Comparison of ENCODE assay signal across 8 mouse cellular contexts in the genomic region with DNA sequence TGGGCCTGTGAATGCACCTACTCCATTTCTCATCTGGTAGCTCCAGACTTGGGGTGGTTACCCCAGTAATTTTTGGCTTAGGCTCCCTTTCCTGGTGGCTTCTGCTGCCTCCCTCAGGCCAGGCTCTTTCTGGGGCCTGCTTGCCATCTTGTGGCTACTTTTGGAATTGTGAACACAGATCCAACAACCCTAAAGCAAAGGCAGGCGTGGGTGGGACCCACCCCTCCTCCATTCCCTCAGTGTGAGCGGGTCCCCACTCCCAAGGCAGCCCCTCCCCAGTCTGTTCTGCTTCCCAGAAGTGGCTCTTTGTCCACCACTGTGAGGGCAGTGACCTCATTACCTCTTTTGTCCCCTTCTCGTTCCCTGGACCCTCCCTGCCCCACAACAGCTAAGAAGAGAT. TPM values are rescaled to one million over a fixed set of nuclear protein-coding genes. Genes with fewer than 3 reads are reported as not detected.
A peak's percentile ranks its signal among the peaks of the same experiment; 100 is the strongest.
DNase-seq lines count a peak whose midpoint lies in the region; ATAC-seq and TF ChIP-seq lines count a peak whose summit lies in the region.

No protein-coding gene starts in this region.

- no peaks in the 10 kb centered on the region for H3K4me1 ChIP-seq in ES-Bruce4 (ENCODE audit: control insufficient read depth, insufficient read depth, low read length)
- H3K4me1 ChIP-seq in embryonic fibroblast, embryonic 13.5 days (ENCODE audit: control insufficient read depth, insufficient read depth, low read length), result peaks cover 10% of the 10 kb centered on the region; the same call in 1 of the 2 replicates

- no peaks in the 10 kb centered on the region for H3K36me3 ChIP-seq in ES-Bruce4 (ENCODE audit: control insufficient read depth, insufficient read depth, low read length, poor library complexity, severe bottlenecking)

- H3K9ac ChIP-seq in ES-Bruce4 (ENCODE audit: low read depth, poor library complexity, severe bottlenecking), result no peak overlapping the region

- no peaks in the 10 kb centered on the region for H3K9me3 ChIP-seq in ES-Bruce4 (replicated peaks; ENCODE audit: control insufficient read depth, insufficient read depth, low read length, poor library complexity, severe bottlenecking)

- intact Hi-C loops in left cerebral cortex, postnatal 14 days (cut with DNase I), result loop anchor here (10.0 kb wide), 2 partner anchors 142 to 592 kb away; no protein-coding TSS in a partner anchor

- no peak for TF ChIP-seq EP300 in ES-Bruce4 (IDR thresholded peaks at IDR 0.05; ENCODE audit: insufficient read depth, low read depth, low read length)

- no peak for ATAC-seq in cerebellum, adult (ENCODE audit: insufficient number of reproducible peaks, low FRiP score, low TSS enrichment)
- ATAC-seq in megakaryocyte, adult 5-6 weeks (ENCODE audit: poor library complexity, severe bottlenecking), result no peak
- ATAC-seq in monocyte, adult 5-6 weeks (replicated peaks; ENCODE audit: insufficient number of reproducible peaks, low FRiP score, low TSS enrichment, poor library complexity, severe bottlenecking), result no peak

- DNase-seq in cerebellum, postnatal 25 days, result peak; percentile 27 to 41
- peak; percentile 29 to 33 for DNase-seq in left cerebral cortex, postnatal 14 days (ENCODE audit: low spot score in 2 of 2)
- no peak for DNase-seq in left cerebral cortex, adult 8-10 months (ENCODE audit: low spot score in 2 of 2)

- peaks cover 2% of the 10 kb centered on the region; the same call in 1 of the 2 replicates for H3K27me3 ChIP-seq in ES-Bruce4 (ENCODE audit: control insufficient read depth, insufficient read depth, low read length, poor library complexity, severe bottlenecking)

- TF ChIP-seq POLR2A in ES-Bruce4 (IDR thresholded peaks at IDR 0.05; ENCODE audit: insufficient read depth, low read length), result no peak
- no peak for TF ChIP-seq POLR2A in embryonic fibroblast, embryonic 13.5 days (IDR thresholded peaks at IDR 0.05; ENCODE audit: low read depth, low read length)

- TF ChIP-seq CTCF in ES-Bruce4 (IDR thresholded peaks at IDR 0.05; ENCODE audit: low read depth, low read length), result peak; percentile 60
- TF ChIP-seq CTCF in embryonic fibroblast, embryonic 13.5 days (IDR thresholded peaks at IDR 0.05; ENCODE audit: borderline replicate concordance, insufficient read depth, low read length), result 0 out of 2 replicates have a peak, but pooled peaks have one; percentile 3

- no peak overlapping the region for H3K4me3 ChIP-seq in ES-Bruce4 (ENCODE audit: low read depth, low read length)
- H3K4me3 ChIP-seq in embryonic fibroblast, embryonic 13.5 days (ENCODE audit: insufficient read depth, low read length), result no peak overlapping the region

- H3K27ac ChIP-seq in ES-Bruce4 (ENCODE audit: insufficient read depth, low read length), result no peak overlapping the region
- no peak overlapping the region for H3K27ac ChIP-seq in embryonic fibroblast, embryonic 13.5 days (ENCODE audit: insufficient read depth, low read length)

RNA-seq across cellular contexts. Expression of a gene that starts 46.2 kb away (rescaled TPM):
- total RNA-seq in left cerebral cortex, postnatal 14 days (2021), result 1 to 10 TPM in 1 of 2 experiments, under 1 TPM in 1; 0.91 to 1.7 TPM
- 1 to 10 TPM in 2 of 4 experiments, under 1 TPM in 2; 0.21 to 1.1 (median 0.86) TPM for total RNA-seq in left cerebral cortex, adult 8-10 months (2022)
- polyA plus RNA-seq in ES-Bruce4 (2011; ENCODE audit: insufficient read depth, insufficient read length, low read depth, missing spikeins), result not detected in 2 replicates
- polyA plus RNA-seq in embryonic fibroblast, embryonic 13.5 days (2011; ENCODE audit: insufficient read length, low read depth, missing spikeins), result not detected in 2 replicates
- total RNA-seq in megakaryocyte, adult 5-6 weeks (2015), result not detected in 2 replicates
- total RNA-seq in megakaryocyte, adult 5-6 weeks (2017), result not detected in 2 replicates
- not detected in 3 replicates for total RNA-seq in monocyte, adult 5-6 weeks (2017)

RNA-seq across cellular contexts. Expression of a gene that starts 57.9 kb away (rescaled TPM):
- total RNA-seq in left cerebral cortex, postnatal 14 days (2021), result under 1 TPM in 1 of 2 experiments, not detected in 1; 0.19 TPM
- not detected for total RNA-seq in left cerebral cortex, adult 8-10 months (2022)
- not detected in 2 replicates for polyA plus RNA-seq in ES-Bruce4 (2011; ENCODE audit: insufficient read depth, insufficient read length, low read depth, missing spikeins)
- polyA plus RNA-seq in embryonic fibroblast, embryonic 13.5 days (2011; ENCODE audit: insufficient read length, low read depth, missing spikeins), result 0.47 TPM in 1 of 2 replicates, not detected in the other
- total RNA-seq in megakaryocyte, adult 5-6 weeks (2015), result not detected in 2 replicates
- total RNA-seq in megakaryocyte, adult 5-6 weeks (2017), result not detected in 2 replicates
- 0.11 TPM in 1 of 3 replicates, not detected in the others for total RNA-seq in monocyte, adult 5-6 weeks (2017)

Comparison
In these comparisons a context has a peak if more than half of its experiments do, and no peak if none do; other contexts are left out.
1. DNase-seq: peak in cerebellum, postnatal 25 days (2 of 2) and left cerebral cortex, postnatal 14 days (2 of 2); none in left cerebral cortex, adult 8-10 months (0 of 2).